Mouse (Mus musculus): ENCODE data around the gene Atp2b2. TPM values are rescaled to one million over a fixed set of nuclear protein-coding genes. Genes with fewer than 3 reads are reported as not detected.

The Atp2b2 gene
- total RNA-seq, 2 experiments from 2014 or later: 1.1 TPM

- intact Hi-C loops (cut with DNase I): no loop called here
- no peak for DNase-seq (ENCODE audit: low spot score)
Observed at GRCm38 (mm10) chr6:113904406-113904805, 138.0 kb downstream of the Atp2b2 start.

GRCm38 (mm10) chr6:113896023-113896422, 146.4 kb downstream of the Atp2b2 start:
- intact Hi-C loops (cut with DNase I): no loop called here

GRCm38 (mm10) chr6:113894008-113894407, 148.4 kb downstream of the Atp2b2 start:
- intact Hi-C loops (cut with DNase I): no loop called here
- no peak for DNase-seq (ENCODE audit: low spot score)

More at GRCm38 (mm10) chr6:113896023-113896422, 146.4 kb downstream of the Atp2b2 start:
- no peak for DNase-seq (ENCODE audit: low spot score)

DNA sequence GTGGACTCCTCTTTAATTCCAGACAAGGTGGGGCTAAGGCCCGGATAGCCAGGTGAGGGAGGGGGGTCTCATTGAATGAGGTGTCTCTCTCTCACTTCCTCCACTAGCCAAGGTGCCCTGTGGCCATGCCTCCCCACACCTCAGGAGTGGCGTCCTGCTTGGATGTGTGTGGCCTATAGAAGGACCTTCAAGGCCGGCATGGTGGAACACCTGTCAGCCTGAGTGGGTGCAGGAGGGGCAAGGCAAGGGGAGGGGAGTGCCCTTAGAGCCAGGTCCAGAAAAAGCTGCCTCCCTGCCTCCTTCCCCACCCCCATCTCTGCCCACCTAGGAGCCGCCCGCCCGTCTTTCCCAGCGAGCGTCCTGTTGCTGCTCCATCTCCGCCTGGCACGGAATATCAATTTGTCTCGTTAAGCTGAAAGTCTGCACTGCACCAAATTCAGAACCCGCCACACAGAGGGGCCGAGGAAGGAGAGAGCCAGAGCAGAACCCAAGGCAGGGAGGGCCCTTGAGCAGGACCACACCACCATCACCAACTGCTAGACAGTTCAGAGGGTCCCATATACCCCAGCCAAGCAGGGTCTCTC, 150.2 kb downstream of the Atp2b2 start:
- intact Hi-C loops (cut with DNase I): no loop called here

DNA sequence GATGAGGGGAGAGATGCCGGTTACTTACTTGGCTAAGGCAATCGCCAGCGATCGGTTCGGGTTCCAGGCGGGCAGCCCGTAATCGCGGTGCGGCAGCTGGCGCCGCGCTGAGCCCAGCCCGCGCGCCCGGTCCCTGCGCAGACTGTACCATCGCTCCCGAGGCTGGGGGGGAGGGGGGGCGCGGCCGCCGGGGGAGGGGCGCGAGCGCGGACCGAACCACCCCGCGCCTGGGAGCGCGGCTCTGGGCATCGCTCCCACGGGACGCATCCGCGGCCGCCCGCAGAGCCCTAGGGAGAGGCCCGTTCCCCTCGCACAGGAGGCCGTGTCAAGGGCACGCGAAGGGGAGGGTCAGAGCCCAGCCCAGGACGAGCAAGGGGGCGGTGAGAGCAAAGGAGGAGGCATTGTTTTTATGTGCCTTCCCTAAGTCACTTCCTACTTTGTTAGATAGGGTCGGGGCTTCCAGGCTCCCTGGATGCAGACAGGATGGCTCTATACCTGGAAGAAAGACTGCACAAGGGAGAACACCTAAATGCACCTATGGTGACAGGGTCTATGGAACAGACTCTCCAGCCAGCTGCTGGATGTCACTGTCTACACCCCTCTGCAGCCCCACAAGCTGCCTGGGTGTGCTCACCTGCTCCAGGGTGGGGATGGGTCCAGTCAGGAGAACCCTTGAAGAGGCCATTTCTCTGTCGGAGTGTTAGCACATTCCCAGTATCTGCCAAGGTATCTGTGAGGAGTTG, 151.0 kb downstream of the Atp2b2 start:
- DNase-seq (ENCODE audit: low spot score): no peak
- intact Hi-C loops (cut with DNase I): no loop called here

More for the DNA sequence above, 150.2 kb downstream of the Atp2b2 start:
- DNase-seq (ENCODE audit: low spot score): no peak

GRCm38 (mm10) chr6:113890858-113891213, 151.6 kb downstream of the Atp2b2 start:
- intact Hi-C loops (cut with DNase I): no loop called here
- DNase-seq (ENCODE audit: low spot score): no peak

DNA sequence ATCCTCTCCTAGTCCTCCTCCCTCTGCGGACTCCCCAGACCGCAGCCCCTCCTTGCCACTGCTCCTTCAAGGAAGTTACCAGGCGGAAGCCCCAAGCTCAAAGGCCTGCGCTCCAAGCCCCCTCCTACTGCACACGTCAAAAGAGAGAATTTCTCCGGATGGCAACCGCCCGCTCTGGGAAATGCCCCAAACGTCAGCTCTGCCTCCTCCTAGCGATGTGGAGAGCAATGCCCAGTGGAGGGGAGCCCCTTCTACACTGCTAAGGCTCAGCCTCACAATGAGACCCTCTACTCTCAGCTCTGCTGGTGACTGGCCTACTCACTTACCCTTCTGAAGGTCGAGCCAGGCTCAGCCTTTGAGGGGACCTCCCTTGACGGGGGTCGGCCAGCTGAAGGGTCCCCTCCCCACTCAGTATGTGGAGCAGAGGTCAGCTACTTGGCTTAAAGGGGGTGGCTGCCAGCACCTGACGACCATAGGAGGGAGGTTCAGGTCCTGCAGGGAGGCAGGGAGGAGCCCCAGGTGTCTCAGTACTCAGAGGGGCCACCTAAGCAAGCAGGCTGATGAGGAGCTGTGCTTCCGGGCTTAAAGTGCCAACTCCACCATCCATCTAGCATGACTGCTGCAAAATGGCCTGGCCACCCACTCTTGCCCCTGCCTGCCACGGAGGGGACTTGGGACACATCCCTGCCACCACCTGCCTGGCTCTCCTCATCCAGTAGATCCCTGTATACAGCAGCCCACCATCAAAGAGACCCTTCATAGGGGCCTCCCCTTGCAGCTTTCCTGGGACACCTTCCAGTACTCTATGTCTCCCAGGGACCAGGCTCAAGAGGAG, 152.2 kb downstream of the Atp2b2 start:
- intact Hi-C loops (cut with DNase I): no loop called here
- no peak for DNase-seq (ENCODE audit: low spot score)

DNA sequence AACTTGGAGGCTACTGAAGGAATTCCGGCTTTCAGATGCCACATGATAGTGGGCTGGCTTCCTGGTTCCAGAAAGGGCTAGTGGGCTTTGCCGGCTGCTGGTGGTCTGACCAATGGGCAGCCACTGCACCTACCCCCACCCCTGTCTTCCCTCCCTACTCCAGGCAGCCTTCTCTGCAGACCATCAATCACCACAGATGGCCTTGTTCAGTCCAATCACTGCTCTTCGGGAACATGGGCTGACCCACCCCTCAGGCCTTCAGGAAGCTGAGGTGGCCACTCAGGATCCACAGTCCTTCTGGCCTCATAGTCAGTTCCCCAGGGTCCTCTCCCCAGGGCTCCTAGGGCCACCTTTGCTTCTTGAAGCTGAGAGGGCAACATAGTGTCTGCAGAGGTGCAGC, 153.2 kb downstream of the Atp2b2 start:
- DNase-seq (ENCODE audit: low spot score): no peak
- intact Hi-C loops (cut with DNase I): no loop called here

GRCm38 (mm10) chr6:113886886-113887285, 155.5 kb downstream of the Atp2b2 start:
- intact Hi-C loops (cut with DNase I): no loop called here

GRCm38 (mm10) chr6:113884806-113885205, 157.6 kb downstream of the Atp2b2 start:
- intact Hi-C loops (cut with DNase I): no loop called here
- DNase-seq (ENCODE audit: low spot score): no peak

More at GRCm38 (mm10) chr6:113886886-113887285, 155.5 kb downstream of the Atp2b2 start:
- no peak for DNase-seq (ENCODE audit: low spot score)

DNA sequence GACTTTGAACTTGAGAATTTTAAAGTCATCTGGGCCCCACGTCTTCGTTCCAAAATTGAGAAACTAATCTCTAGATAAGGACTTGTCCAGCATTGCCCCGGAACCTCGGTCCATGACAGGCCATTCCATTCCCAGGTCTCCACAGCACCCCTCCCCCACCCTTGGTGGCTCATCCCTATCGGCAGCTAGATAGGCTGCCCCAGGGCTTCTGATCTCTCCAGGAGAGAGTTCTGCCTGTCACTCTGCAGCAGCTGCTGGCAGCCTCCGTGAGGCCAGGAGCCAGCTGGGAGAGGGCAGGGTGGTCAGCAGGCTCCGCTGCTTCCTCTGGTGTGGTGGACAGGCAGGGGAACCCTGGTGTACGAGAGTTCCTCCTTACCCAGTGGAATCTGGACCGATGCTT, 159.2 kb downstream of the Atp2b2 start:
- DNase-seq (ENCODE audit: low spot score): no peak
- intact Hi-C loops (cut with DNase I): no loop called here

DNA sequence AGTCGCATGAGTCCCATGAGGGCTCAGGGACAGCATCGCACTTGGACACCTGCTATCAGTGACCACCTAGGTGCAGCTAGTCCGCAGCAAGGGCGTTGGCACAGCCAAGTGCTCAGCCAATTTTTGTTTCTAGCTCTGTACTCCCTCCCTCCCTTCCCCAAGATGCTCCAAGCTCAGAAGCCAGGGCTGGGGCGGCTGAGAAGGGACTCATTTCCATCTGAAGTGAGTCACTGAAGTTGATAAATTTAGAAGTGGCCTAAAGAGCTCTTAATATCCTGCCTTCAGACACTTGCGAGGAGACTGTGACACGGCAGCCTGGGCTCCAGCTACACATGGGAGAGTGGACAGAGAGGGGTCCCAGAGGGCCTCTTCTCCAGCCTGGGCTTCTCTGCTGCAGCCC, 160.0 kb downstream of the Atp2b2 start:
- no peak for DNase-seq (ENCODE audit: low spot score)
- intact Hi-C loops (cut with DNase I): no loop called here

DNA sequence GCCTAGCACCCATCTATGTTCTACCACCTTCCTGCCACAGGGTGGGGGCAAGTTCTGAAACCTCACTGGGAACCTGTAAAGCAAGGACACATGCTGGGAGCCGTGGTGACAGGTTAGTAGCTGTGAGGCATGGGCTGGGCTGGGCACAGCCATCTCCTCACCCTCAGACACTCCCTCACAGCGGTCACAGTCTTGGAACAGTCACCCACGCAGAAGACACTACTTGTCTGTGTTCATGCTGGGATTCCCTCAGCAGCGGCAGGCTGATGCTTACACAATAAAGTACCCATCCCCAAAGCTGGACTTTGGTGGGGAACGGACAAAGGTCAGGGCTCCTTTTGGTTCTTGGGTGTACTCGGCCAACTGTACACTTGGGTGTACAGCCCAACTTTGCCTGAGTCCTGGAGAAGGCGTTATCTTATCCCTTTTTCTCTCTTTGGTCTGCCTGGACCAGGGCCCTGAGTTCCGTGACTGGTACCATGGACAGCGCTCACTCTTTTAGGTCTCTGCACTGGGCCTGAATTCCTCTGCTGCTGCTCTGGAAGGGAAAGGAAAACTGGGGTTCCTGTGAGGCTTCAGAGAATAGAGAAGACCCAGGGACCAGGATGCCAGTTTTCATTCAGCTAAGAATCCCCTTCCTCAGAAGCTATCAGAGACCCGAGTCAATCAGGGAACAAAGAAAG, 160.7 kb downstream of the Atp2b2 start:
- intact Hi-C loops (cut with DNase I): no loop called here
- DNase-seq (ENCODE audit: low spot score): no peak

DNA sequence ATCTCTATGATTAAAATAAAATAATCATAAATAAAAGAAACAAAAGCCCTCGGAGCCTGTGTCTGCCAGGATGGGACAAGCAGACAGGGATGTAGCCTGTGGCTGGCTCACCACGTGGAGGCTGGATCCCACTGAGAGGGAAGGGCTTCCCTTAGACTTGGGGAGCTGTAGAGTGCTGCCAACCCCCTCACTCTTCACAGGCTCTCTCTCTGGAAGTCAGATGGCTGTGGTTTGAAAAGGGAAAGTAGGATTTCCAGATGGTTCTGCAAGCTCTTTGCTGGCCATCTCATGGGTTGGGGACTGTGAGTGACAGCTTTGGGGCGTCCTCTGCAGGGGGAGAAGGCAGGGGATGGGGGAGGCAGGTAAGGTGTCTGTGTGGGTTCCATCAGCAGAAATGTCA, 163.0 kb downstream of the Atp2b2 start:
- no peak for DNase-seq (ENCODE audit: low spot score)
- intact Hi-C loops (cut with DNase I): no loop called here

GRCm38 (mm10) chr6:113878510-113879128, 163.8 kb downstream of the Atp2b2 start:
- intact Hi-C loops (cut with DNase I): no loop called here
- DNase-seq (ENCODE audit: low spot score): no peak

DNA sequence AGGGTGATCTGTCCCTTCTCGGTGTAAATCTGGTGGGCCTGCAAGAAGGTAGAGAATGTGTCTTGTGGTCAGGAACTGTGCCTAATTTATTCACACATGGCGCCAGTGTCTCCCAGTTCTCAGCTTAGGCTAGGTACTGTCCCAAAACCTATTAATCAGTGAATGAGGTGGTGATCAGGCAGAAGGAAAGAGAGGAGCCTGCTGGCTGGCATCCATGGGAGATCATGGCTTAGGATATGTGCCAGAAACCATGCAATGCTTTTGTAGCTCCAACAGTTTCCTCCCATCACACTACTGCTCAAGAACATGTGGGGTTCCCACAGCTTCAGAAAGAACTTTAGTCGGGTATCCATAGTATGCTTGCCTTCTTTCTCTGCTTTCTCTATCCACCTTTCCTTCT, 165.8 kb downstream of the Atp2b2 start:
- DNase-seq (ENCODE audit: low spot score): no peak
- intact Hi-C loops (cut with DNase I): no loop called here

GRCm38 (mm10) chr6:113875201-113875600, 167.2 kb downstream of the Atp2b2 start:
- intact Hi-C loops (cut with DNase I): no loop called here
- no peak for DNase-seq (ENCODE audit: low spot score)

GRCm38 (mm10) chr6:113872654-113873053, 169.8 kb downstream of the Atp2b2 start:
- intact Hi-C loops (cut with DNase I): no loop called here
- DNase-seq (ENCODE audit: low spot score): no peak

GRCm38 (mm10) chr6:113870775-113871174, 171.6 kb downstream of the Atp2b2 start:
- intact Hi-C loops (cut with DNase I): no loop called here
- no peak for DNase-seq (ENCODE audit: low spot score)

DNA sequence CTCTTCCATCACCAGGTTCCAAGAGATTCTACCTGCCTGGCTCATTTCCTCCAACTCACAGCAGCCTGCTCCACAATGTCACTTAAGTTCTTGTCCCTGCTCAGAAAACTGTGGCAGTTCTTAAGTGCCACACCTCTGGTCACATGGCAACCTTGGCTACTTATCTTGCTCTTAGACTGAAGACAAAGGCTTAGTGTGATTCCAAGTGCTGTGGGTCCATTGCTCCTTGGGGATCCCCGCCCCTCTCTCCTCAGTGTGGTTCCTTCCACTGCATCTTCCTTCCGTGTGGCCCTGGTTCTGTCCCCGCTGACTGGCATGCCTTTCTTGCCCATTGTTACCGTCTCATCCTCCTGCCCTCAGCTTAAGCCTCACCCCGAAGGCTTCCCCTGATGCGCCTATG, 173.9 kb downstream of the Atp2b2 start:
- intact Hi-C loops (cut with DNase I): no loop called here
- no peak for DNase-seq (ENCODE audit: low spot score)

Data from heart, postnatal 25 days (tissue).